Mouse (Mus musculus) lung, postnatal 14 days (tissue): ENCODE data around the gene Pgam5.

Source experiments
- DNase-seq: peaks from one replicate; pipeline ENCODE4 v3.0.0; 2021

Pgam5 gene

GRCm38 (mm10) chr5:110269141-110270101 lies at the start of gene Pgam5:
Pgam5 (minus strand) TSS chr5:110269913.
- peak; percentile 93 for DNase-seq

- no peak for DNase-seq
Measured at GRCm38 (mm10) chr5:110313127-110313526, 43.4 kb upstream of the Pgam5 start.

- DNase-seq, result no peak
Measured at GRCm38 (mm10) chr5:110308861-110309260, 39.1 kb upstream of the Pgam5 start.

GRCm38 (mm10) chr5:110300591-110300990 lies 30.9 kb upstream of the Pgam5 start:
- DNase-seq, result no peak

GRCm38 (mm10) chr5:110296637-110297036 lies 26.9 kb upstream of the Pgam5 start:
- DNase-seq, result no peak

GRCm38 (mm10) chr5:110291649-110292048 lies 21.9 kb upstream of the Pgam5 start:
- no peak for DNase-seq

- no peak for DNase-seq
Measured at GRCm38 (mm10) chr5:110287084-110287475, 17.4 kb upstream of the Pgam5 start.

GRCm38 (mm10) chr5:110286446-110287083 lies 16.9 kb upstream of the Pgam5 start:
- DNase-seq, result no peak

- DNase-seq, result peak; percentile 92
Measured at GRCm38 (mm10) chr5:110285770-110286445, 16.2 kb upstream of the Pgam5 start, which contains the start of the genes Pxmp2 and Pole. Pxmp2 (minus strand) TSS chr5:110286186. Pole (plus strand) TSS chr5:110286306.

- DNase-seq, result no peak
Measured at GRCm38 (mm10) chr5:110285156-110285555, 15.4 kb upstream of the Pgam5 start.

GRCm38 (mm10) chr5:110284536-110284935 lies 14.8 kb upstream of the Pgam5 start:
- DNase-seq, result peak; percentile 73

GRCm38 (mm10) chr5:110281984-110282383 lies 12.3 kb upstream of the Pgam5 start:
- no peak for DNase-seq

- DNase-seq, result no peak
Measured at GRCm38 (mm10) chr5:110276910-110277309, 7.2 kb upstream of the Pgam5 start.

- no peak for DNase-seq
Measured at GRCm38 (mm10) chr5:110276391-110276790, 6.7 kb upstream of the Pgam5 start.

- no peak for DNase-seq
Measured at GRCm38 (mm10) chr5:110274846-110275245, 5.1 kb upstream of the Pgam5 start.

- DNase-seq, result no peak
Measured at GRCm38 (mm10) chr5:110274147-110274546, 4.4 kb upstream of the Pgam5 start.

- DNase-seq, result no peak
Measured at GRCm38 (mm10) chr5:110270242-110270641, 529 bp upstream of the Pgam5 start.

GRCm38 (mm10) chr5:110266941-110267340 lies 2.8 kb downstream of the Pgam5 start:
- no peak for DNase-seq

- no peak for DNase-seq
Measured at GRCm38 (mm10) chr5:110244091-110244490, 25.6 kb downstream of the Pgam5 start.

- no peak for DNase-seq
Measured at GRCm38 (mm10) chr5:110232346-110232745, 37.4 kb downstream of the Pgam5 start.

- DNase-seq, result no peak
Measured at GRCm38 (mm10) chr5:110231638-110232037, 38.1 kb downstream of the Pgam5 start.

- DNase-seq, result peak; percentile 94
Measured at GRCm38 (mm10) chr5:110230780-110231461, 38.8 kb downstream of the Pgam5 start, which contains the start of gene Ankle2. Ankle2 (plus strand) TSS chr5:110231004.

GRCm38 (mm10) chr5:110230401-110230779 lies 39.3 kb downstream of the Pgam5 start:
- no peak for DNase-seq
